Mouse (Mus musculus): ENCODE results near the gene Gm48551.

The Gm48551 gene

DNA sequence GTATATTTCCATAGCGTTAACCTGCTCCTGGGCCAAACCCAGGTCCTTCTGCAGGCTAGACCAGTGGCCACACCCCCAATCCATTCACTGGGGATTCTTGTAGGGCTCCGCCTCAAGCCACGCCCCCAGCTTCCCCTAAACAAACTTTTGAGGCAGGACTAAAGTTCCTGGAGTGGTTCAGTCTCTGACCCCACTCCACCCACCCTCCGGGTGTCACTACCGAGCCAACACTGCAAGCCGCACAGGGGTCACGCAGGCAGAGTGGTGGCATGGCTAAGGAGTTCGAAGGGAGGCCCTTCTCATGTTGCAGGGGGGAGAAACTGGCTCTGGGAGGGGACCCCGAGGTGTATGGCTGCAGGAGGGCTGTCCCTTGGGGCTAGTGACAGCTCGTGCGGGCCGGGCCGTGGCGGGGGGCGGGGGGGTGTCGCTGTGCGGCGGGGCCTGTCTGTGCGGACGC lies 45.4 kb downstream of the Gm48551 start:
- DNase-seq (ENCODE audit: extremely low spot score), result peak; percentile 79

DNA sequence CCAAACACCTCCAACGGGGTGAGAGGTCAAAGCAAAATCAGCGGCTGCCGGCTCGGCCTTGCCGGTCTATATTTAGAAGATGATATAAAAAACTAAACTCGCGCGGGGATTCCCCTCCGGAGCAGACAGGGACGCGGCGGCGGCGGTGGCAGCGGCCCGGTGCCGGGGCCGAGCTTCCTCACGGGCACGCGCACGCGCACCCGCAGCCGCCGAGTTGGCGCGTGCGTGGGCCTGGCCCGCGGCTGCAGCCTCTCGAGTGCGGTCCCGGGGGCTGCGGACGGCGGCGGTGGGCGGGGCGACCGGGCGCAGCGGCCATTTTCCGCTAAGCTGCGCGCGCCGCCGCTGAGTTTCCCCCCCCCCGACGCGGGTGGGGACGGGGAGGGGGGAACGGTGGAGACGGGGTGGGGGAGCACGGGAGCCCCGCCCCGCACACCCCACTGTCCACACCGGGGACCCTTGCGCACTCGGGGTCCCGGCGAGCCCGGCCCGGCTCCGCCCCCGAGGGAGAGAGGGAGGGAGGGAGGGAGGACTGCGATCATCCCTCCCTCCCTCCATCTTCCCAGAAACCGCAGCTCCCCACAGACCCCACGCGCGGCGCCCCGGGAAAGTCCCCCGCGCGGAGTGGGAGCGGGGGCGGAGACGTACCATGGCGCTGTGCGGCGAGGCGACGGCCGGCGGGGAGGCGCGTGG lies 46.0 kb downstream of the Gm48551 start:
- DNase-seq (ENCODE audit: extremely low spot score), result peak; percentile 81

DNA sequence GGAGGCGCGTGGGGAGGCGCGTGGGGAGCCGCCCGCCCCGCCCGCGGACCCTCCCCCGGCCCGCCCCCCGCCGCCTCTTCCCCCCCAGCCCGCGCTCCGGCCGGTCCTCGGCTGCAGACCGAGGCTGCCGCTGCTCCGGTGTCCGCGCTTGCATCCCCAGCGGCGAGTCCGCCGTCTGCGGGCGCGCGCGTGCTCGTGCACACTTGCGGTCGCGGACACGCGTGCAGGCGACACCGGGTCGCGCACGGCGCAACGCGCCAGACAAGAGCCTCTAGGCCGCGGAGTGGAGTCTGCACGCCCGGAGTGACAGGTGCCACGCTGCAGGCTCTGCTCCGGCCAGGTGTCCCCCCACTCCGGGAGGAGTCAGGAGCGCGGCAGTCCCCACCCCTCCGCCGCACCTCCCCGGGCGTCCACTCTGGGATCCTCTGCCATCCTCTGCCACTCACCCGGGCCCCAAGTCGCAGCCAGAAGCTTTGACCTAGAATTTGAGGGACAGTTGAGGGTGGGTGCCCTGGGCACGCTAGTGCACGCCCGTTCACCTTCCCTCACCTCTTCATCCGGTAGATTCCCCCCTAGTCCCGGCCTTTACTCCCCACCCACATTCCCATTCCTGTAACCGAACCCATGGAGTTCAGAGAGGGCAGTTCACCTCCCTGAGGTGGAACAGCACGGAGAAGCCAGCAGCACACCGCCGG lies 46.7 kb downstream of the Gm48551 start:
- DNase-seq (ENCODE audit: extremely low spot score), result no peak

DNA sequence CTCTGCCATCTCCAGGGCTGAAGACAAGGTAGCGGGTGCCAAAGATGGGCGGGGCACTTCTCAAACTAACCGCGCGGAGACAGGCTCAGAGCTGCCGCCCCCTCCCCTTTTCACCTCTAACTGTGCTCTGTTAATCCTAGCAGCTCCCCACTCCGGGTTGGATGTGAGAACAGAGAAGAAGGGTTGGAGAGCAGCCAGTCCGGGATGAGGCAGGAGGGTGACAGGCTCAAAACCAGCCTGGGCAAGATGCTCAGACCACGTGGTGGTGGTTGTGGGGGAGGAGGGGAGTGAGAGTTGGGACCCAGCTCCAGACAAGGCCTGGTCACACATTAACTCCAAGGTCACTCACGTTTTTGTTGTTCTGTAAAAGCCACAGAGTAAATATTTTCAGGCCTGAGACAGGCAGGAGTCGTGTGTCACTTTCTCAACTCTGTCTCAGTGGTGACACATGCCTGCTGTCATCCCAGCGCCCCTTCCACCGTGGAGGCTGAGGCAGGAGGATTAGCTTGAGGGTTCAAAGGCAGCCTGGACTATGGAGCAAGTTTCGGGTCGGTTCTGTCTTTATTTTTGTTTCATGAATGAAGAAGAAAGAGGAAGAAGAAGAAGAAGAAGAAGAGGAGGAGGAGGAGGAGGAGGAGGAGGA lies 47.4 kb downstream of the Gm48551 start:
- no peak for DNase-seq (ENCODE audit: extremely low spot score)

DNA sequence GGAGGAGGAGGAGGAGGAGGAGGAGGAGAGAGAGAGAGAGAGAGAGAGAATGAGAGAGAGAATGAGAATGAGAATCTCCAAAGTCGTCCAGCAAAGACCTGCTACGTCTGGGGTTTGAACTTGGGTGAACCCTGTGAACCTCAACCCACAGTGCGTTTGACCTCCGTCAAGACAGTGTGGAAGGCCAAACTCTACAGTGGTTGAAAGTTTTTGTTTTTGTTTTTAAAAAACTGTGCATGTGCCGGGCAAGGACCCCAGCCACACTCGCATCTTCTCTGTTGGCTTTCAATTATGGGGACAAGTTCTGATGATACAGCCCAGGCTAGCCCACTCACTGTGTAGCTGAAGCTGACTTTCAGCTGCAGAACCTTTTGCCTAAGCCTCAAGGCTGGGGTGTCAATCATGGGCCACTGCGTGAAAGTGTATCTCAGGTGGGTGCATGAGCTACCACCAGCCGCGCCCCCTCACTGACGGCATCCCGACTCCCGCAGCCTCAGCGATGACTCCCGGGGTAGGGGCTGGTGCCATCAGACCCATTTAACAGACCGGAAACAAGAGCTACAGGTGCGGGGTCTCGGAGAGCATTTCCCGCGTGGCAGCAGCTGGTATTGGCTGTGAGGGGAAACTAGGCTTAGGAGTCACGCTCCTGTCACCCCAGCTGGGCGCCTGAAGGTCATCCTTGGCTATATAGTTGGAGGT lies 48.1 kb downstream of the Gm48551 start:
- no peak for DNase-seq (ENCODE audit: extremely low spot score)

DNA sequence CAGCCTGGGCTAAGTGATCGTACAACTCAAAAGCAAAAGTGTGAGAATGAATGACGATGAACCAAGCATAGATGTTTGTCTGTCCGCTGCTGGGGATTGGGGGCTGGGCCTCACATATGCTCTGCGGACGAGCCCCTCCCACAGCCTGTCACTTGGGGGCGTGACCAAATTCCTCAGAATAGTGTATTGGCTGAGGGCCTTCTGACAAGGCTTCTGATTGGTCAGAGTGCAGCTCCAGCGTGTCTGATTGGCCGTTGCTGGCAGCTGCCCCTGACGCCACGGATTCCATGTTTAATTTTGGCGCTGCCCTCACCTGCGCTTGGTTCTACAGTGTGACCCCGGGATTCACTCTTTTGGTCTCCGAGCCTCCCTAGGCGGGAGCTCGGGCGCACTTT lies 48.6 kb downstream of the Gm48551 start:
- peak; percentile 77 for DNase-seq (ENCODE audit: extremely low spot score)

DNA sequence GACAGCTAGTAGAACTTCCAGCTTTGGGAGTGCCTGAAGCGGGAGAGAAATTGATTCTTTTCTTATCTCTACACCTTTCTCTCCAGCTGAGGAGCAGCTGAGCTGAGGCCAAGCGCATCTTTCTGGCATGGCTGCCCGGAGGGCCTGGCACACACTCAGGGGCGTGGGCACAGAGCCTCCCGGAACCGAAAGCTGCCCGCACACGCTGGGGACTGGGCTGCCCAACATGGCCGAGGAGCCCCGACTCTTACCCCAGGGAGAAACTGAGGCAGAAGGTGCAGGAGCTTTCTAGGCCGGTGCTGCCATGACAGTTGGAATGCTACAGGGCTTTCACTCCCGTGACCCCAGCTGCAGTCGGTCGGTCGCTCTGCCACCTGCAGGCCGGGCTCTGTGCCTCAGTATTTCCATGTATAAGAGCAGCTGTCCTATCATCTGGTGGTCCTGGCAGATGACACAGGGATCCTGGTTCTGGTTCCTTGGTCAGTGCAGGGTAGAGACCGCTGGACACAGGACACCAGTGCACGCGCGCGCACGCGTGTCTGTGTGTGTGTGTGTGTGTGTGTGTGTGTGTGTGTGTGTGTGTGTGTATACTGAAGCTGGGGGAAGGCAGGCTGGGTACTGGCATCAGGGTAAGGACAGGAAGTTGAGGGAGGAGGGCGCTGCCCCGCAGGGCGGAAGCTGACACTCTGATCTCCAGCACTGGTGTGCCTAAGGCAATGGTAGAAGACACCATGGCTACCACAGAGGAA lies 49.4 kb downstream of the Gm48551 start:
- DNase-seq (ENCODE audit: extremely low spot score), result no peak

DNA sequence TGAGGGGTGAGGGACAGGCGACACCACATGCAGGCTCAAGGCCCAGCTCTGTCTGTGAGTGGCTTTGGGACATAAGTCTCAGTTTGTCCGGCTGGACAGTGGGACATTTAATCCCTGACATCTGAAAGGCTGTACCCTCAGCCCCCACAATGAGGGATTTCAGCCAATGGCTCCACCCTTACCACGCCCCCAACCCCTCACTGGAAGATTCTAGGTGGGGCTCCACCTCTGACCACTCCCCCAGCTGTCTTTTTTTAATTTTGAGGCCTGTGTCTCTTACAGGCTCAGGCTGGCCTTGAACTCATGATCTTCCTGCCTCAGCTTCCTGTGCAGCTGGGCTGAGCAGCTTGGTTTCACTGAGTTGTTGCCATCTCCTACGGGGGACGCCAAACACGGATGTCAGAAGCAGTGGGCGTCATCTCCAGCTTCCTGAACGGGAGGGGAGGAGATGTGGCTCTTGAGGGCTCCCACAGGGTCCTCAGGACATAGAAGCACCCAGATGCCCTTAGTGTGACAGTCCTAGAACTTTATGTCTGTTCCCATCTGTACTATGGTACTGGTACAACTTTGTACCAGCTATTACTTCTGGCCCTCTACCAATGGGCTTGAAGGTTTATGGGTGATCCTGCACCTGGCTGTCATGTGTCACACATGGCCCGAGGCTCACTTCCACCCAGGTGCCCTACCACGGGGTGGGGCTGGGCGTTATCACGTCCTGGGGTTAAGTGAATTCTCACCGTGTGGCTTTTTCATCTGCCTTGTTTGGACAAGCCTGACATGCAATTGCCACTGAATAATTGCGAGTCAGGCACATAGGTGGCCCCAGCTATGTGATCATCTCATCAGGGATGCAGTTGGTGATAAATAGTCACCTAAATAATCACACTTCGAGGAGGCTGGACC lies 50.3 kb downstream of the Gm48551 start:
- no peak for DNase-seq (ENCODE audit: extremely low spot score)

DNA sequence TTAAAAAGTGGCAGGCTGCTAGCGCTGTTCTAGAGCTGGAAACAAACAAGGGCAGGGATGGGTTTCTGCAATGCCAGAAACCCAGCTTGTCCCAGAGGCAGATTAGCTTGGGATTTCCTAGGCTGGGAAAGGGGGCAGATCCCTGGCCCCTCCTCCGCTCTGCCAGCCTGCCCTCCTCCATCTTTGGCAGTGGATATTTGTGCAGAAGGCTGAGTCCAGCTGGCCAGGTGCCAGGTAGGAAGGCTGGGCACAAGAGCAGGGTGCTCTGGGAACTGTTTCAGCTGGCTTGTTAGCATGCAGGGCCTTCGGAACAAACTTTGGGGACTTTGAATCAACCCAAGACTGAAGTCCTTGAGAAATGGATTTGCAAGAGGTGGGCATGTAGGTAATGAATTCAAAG lies 51.2 kb downstream of the Gm48551 start:
- DNase-seq (ENCODE audit: extremely low spot score), result no peak

DNA sequence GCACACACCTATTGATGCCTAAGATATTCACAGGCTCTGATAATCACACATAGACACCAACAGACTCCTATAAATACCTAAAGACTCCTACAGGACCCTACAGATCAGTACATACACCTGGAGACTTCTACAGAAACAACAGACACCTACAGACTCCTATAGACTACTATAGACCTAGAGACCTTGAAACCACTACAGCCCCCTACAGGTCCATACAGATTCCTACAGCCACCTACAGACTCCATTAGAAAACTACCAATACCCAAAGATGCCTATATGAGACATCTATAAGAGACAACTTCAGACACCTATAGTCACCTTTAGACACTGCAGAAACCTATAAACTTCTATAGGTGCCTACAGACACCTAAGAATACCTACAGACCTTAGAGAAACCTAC lies 56.8 kb downstream of the Gm48551 start:
- DNase-seq (ENCODE audit: extremely low spot score), result no peak
